Mouse (Mus musculus) midbrain, postnatal 0 days (tissue): ENCODE data around the gene Ssr1. TPM values are rescaled to one million over a fixed set of nuclear protein-coding genes. Genes with fewer than 3 reads are reported as not detected.

Experiments used
- ATAC-seq: fragments of 200-750 bp; cut with Nextera tagmentation; 2 replicates; pipeline ENCODE4 v1.8.0; 2017; ENCODE audit warnings: moderate number of reproducible peaks, mild to moderate bottlenecking, moderate TSS enrichment, moderate library complexity; ENCODE audit not compliant: low FRiP score
- DNase-seq: peaks from one replicate; pipeline ENCODE4 v3.0.0-alpha.2; 2015; ENCODE audit warnings: low spot score
- H3K27ac ChIP-seq: fragments of 300-500 bp; sonication (generic); 2 replicates; pipeline ENCODE4 v1.5.1; 2014; ENCODE audit warnings: low read depth, mild to moderate bottlenecking, low read length, mixed read lengths
- H3K27me3 ChIP-seq: fragments of 300-500 bp; sonication (generic); 2 replicates; pipeline ENCODE4 v1.6.1; 2014; ENCODE audit warnings: low read length, control low read depth, mixed read lengths; ENCODE audit not compliant: insufficient read depth
- H3K36me3 ChIP-seq: fragments of 300-500 bp; sonication (generic); 2 replicates; pipeline ENCODE4 v1.6.1; 2014; ENCODE audit warnings: low read length, control low read depth, mixed read lengths; ENCODE audit not compliant: insufficient read depth
- H3K4me1 ChIP-seq: fragments of 300-500 bp; sonication (generic); 2 replicates; pipeline ENCODE4 v1.6.1; 2014; ENCODE audit warnings: mild to moderate bottlenecking, control low read depth, antibody characterized with exemption, low read length, mixed read lengths; ENCODE audit not compliant: insufficient read depth
- H3K4me2 ChIP-seq: fragments of 300-500 bp; sonication (generic); 2 replicates; pipeline ENCODE4 v1.6.1; 2014; ENCODE audit warnings: low read depth, mild to moderate bottlenecking, low read length, mixed read lengths; ENCODE audit not compliant: poor library complexity, severe bottlenecking
- H3K4me3 ChIP-seq: fragments of 300-500 bp; sonication (generic); 2 replicates; pipeline ENCODE4 v1.5.1; 2014; ENCODE audit warnings: low read depth, mild to moderate bottlenecking, low read length, moderate library complexity
- H3K9ac ChIP-seq: fragments of 300-500 bp; sonication (generic); replicated peaks from 2 replicates; pipeline ENCODE4 v1.6.1; 2014; ENCODE audit warnings: mild to moderate bottlenecking, low read length, moderate library complexity, mixed read lengths; ENCODE audit not compliant: poor library complexity, severe bottlenecking
- H3K9me3 ChIP-seq: fragments of 300-500 bp; sonication (generic); 2 replicates; pipeline ENCODE4 v1.6.1; 2016; ENCODE audit warnings: low read length, control low read depth
- CTCF ChIP-seq: IDR thresholded peaks from 2 replicates; pipeline ENCODE4 v1.5.1; 2016; ENCODE audit warnings: antibody characterized with exemption, mild to moderate bottlenecking
- WGBS: fragments of 180-500 bp; shearing (Covaris S2); extraction: QIAGEN DNeasy Blood & Tissue Kit; methylation state at CpG from one replicate; pipeline ENCODE4 v1.1.7; 2014; 5-methylcytosine and 5-hydroxymethylcytosine counted together
- polyA plus RNA-seq: library from polyadenylated mRNA; unstranded; fragments of >200 nt; fragmentation: Nextera tagmentation; extraction: Ambion mirVana; gene quantifications from 2 replicates; pipeline ENCODE4 v1.2.1, GENCODE M21; 2015
- total RNA-seq: library from RNA; depleted of rRNA; stranded (reverse); fragments of >200 nt; gene quantifications from 2 replicates; pipeline ENCODE4 v1.2.3, GENCODE M21; 2014

The Ssr1 gene
- total and polyA plus RNA-seq, 2 experiments from 2014 or later, result 32.5 to 71.0 TPM

DNA sequence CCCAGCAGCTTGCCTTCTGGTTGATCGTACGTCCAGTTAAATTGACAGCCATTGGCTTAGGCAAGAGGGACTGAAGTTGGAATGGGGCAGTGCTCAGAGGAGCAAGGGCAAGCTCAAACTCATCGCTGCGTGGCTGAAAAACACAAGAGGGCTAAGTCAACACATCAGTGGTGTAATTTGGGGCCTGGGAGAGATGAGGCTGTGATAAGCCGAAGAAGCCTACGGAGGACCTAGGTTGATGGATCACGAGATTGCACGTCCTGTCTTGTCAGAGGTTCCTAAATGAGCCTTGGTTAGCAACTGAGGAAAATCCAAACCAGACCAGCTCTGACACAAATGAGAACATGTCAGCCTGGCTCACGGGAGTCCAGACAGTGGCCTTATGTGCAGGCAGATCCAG is 31.5 kb downstream of the Ssr1 start:
- ATAC-seq (no peak), DNase-seq (no peak)
- no peaks in the 10 kb centered on the region for H3K36me3 ChIP-seq
- no peak overlapping the region for H3K4me3 ChIP-seq
- no peak overlapping the region for H3K9ac ChIP-seq
- H3K4me1 ChIP-seq, result no peaks in the 10 kb centered on the region
- H3K27me3 ChIP-seq, result no peaks in the 10 kb centered on the region
- no peak overlapping the region for H3K4me2 ChIP-seq
- no peak overlapping the region for H3K27ac ChIP-seq
- no peak for TF ChIP-seq CTCF
- H3K9me3 ChIP-seq, result no peaks in the 10 kb centered on the region
- WGBS, result 88% methylated on average over 9 of the region's 9 CpGs

- no peaks in the 10 kb centered on the region for H3K9me3 ChIP-seq
- no peaks in the 10 kb centered on the region for H3K27me3 ChIP-seq
- DNase-seq, result no peak
- WGBS, result 93% methylated on average over 7 of the region's 7 CpGs
- no peaks in the 10 kb centered on the region for H3K4me1 ChIP-seq
- H3K36me3 ChIP-seq, result no peaks in the 10 kb centered on the region
- TF ChIP-seq CTCF, result no peak
- H3K4me3 ChIP-seq, result no peak overlapping the region
- ATAC-seq, result no peak
- no peak overlapping the region for H3K27ac ChIP-seq
- H3K9ac ChIP-seq, result no peak overlapping the region
- H3K4me2 ChIP-seq, result no peak overlapping the region
Measured at GRCm38 (mm10) chr13:37959936-37960335, 34.1 kb downstream of the Ssr1 start.

GRCm38 (mm10) chr13:37959239-37959907 is 34.6 kb downstream of the Ssr1 start:
- H3K27ac ChIP-seq, result no peak overlapping the region
- H3K9ac ChIP-seq, result no peak overlapping the region
- 85% methylated on average over 15 of the region's 15 CpGs for whole genome bisulfite sequencing
- no peak for DNase-seq
- no peak overlapping the region for H3K4me3 ChIP-seq
- H3K36me3 ChIP-seq, result no peaks in the 10 kb centered on the region
- TF ChIP-seq CTCF, result no peak
- no peak for ATAC-seq
- H3K9me3 ChIP-seq, result no peaks in the 10 kb centered on the region
- no peaks in the 10 kb centered on the region for H3K4me1 ChIP-seq
- no peak overlapping the region for H3K4me2 ChIP-seq
- H3K27me3 ChIP-seq, result no peaks in the 10 kb centered on the region

DNA sequence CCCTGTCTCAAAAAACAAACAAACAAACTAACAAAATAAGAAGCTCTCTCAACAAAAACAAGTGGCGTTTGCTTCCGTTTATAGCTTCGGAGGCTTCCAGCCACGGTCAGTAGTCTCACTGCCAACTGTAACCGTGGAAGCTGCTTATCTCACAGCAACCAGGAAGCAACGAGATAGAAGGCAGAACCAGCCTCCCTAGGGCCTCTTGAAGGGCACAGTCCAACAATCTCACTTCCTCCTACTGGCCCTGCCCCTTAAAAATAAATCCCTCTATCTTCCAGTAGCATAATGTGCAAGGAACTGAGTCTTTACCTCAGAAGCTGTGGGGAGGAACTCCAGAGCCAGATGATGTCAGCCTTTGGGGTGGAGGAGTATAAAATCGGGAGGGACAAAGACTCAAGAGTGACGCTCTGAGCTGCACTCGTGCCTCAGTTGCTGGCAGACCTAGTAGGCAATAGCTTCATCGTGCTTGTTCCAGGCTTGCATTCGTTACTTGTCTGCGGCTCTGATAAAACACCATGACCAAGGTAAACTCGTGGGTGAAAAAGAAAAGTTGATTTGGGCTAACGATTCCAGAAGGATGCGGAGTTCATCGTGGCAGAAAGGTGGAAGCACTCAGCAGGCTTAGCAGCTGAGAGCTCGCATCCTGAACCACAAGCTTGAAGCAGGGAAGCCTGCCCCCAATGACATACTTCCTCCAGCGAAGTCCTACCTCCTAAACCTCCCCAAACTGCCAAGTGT is 35.3 kb downstream of the Ssr1 start:
- 90% methylated on average over 18 of the region's 18 CpGs for WGBS
- H3K4me3 ChIP-seq, result no peak overlapping the region
- no peaks in the 10 kb centered on the region for H3K4me1 ChIP-seq
- H3K27ac ChIP-seq, result no peak overlapping the region
- DNase-seq (no peak), ATAC-seq (no peak)
- H3K4me2 ChIP-seq, result no peak overlapping the region
- no peaks in the 10 kb centered on the region for H3K36me3 ChIP-seq
- H3K9ac ChIP-seq, result no peak overlapping the region
- no peaks in the 10 kb centered on the region for H3K9me3 ChIP-seq
- H3K27me3 ChIP-seq, result no peaks in the 10 kb centered on the region
- TF ChIP-seq CTCF, result no peak

GRCm38 (mm10) chr13:37954318-37954717 is 39.7 kb downstream of the Ssr1 start:
- Histone ChIP-seq H3K27me3 (no peaks in the 10 kb centered on the region), H3K4me1 (no peaks in the 10 kb centered on the region), H3K27ac (no peak overlapping the region), H3K9ac (no peak overlapping the region), H3K4me3 (no peak overlapping the region), H3K36me3 (no peaks in the 10 kb centered on the region), H3K4me2 (no peak overlapping the region), H3K9me3 (no peaks in the 10 kb centered on the region)
- no peak for TF ChIP-seq CTCF
- ATAC-seq (no peak), DNase-seq (no peak)
- 93% methylated on average over 1 of the region's 1 CpGs for WGBS

- Histone ChIP-seq H3K36me3 (peaks cover 3% of the 10 kb centered on the region; the same call in 1 of the 2 replicates), H3K27ac (no peak overlapping the region), H3K9me3 (no peaks in the 10 kb centered on the region), H3K4me3 (no peak overlapping the region), H3K27me3 (no peaks in the 10 kb centered on the region), H3K9ac (no peak overlapping the region), H3K4me2 (no peak overlapping the region), H3K4me1 (no peaks in the 10 kb centered on the region)
- WGBS, result 91% methylated on average over 6 of the region's 6 CpGs
- DNase-seq (no peak), ATAC-seq (no peak)
- TF ChIP-seq CTCF, result no peak
Measured at GRCm38 (mm10) chr13:37952981-37953380, 41.0 kb downstream of the Ssr1 start.
